In the genomic region with DNA sequence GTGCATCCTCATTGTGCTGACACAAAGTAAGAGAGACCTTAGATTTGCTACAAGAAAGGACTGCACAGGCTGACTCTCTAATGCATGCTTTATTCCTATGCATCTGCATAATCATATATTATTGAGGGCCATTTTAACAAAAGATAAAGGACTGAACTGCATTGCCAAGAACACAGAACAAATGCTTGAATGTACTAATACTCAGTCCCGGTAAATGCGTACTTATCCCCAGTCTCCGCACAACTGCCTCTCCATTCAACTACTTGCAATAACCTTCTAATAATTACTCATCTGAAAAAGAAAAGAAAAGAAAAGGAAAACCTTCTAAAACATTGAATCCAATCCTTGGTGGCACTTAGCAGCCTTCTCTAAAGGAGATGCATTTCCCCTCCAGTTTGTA, we compare ENCODE assay signal across 17 mouse cellular contexts.
"Had no signal": no experiment of that assay in that cellular context is flagged by ENCODE, and none has a peak within 500 bp of the region (broad histone marks: within the 10 kb centered on the region; RNA-seq: fewer than 3 reads in every experiment).

No protein-coding gene starts in this region.

- ATAC-seq: lung, postnatal 0 days; midbrain, embryonic 13.5 days; midbrain, embryonic 15.5 days had no signal

- H3K27me3 ChIP-seq: lung, embryonic 15.5 days; megakaryocyte, embryonic 14.5 days; midbrain, embryonic 13.5 days; midbrain, embryonic 15.5 days; neural tube, embryonic 12.5 days; stomach, embryonic 15.5 days had no signal

- H3K9me3 ChIP-seq: lung, embryonic 15.5 days; megakaryocyte, embryonic 14.5 days; midbrain, embryonic 13.5 days; midbrain, embryonic 15.5 days; neural tube, embryonic 12.5 days; stomach, embryonic 15.5 days had no signal

- H3K9ac ChIP-seq: lung, embryonic 15.5 days; midbrain, embryonic 13.5 days; midbrain, embryonic 15.5 days; neural tube, embryonic 12.5 days; stomach, embryonic 15.5 days had no signal

- H3K4me1 ChIP-seq: megakaryocyte, embryonic 14.5 days; midbrain, embryonic 13.5 days; midbrain, embryonic 15.5 days; neural tube, embryonic 12.5 days; stomach, embryonic 15.5 days had no signal

- H3K36me3 ChIP-seq: lung, embryonic 15.5 days; midbrain, embryonic 13.5 days; midbrain, embryonic 15.5 days; neural tube, embryonic 12.5 days; stomach, embryonic 15.5 days had no signal

- H3K4me3 ChIP-seq: lung, embryonic 15.5 days; megakaryocyte, embryonic 14.5 days; midbrain, embryonic 13.5 days; midbrain, embryonic 15.5 days; neural tube, embryonic 12.5 days; stomach, embryonic 15.5 days had no signal

- DNase-seq: lung, adult 2 months; lung, postnatal 14 days; lung, postnatal 36 days; right cerebral cortex, postnatal 14 days; thymus, adult 2 months; thymus, postnatal 14 days; thymus, postnatal 36 days had no signal

- H3K27ac ChIP-seq: lung, embryonic 15.5 days; macrophage; midbrain, embryonic 13.5 days; midbrain, embryonic 15.5 days; neural tube, embryonic 12.5 days; stomach, embryonic 15.5 days; stomach, postnatal 0 days had no signal

- H3K4me2 ChIP-seq: lung, embryonic 15.5 days; midbrain, embryonic 11.5 days; midbrain, embryonic 13.5 days; midbrain, embryonic 15.5 days; neural tube, embryonic 12.5 days; stomach, embryonic 15.5 days had no signal
